In genomic region chr9:110348899-110349298, GRCm38 (mm10) we compare ENCODE assay signal across 20 mouse cellular contexts. TPM values are rescaled to one million over a fixed set of nuclear protein-coding genes. Genes with fewer than 3 reads are reported as not detected.
DNase-seq lines count a peak whose midpoint lies in the region; ATAC-seq and TF ChIP-seq lines count a peak whose summit lies in the region.
"Had no signal": no experiment of that assay in that cellular context is flagged by ENCODE, and none has a peak within 500 bp of the region (broad histone marks: within the 10 kb centered on the region; RNA-seq: fewer than 3 reads in every experiment).

No protein-coding gene starts in this region.

- 0 out of 2 replicates have a peak, but pooled peaks have one; percentile 48 for ATAC-seq in embryonic facial prominence, embryonic 11.5 days (replicated peaks; ENCODE audit: insufficient number of reproducible peaks, low FRiP score, low TSS enrichment, low read depth)
- no peak; the same call in 1 of the 2 replicates for ATAC-seq in lung, embryonic 14.5 days (ENCODE audit: insufficient read depth)
- no peak for ATAC-seq in forebrain, embryonic 16.5 days
- ATAC-seq: hindbrain, embryonic 16.5 days; inflammation-experienced regulatory T-cells, adult 6 months had no signal

- H3K36me3 ChIP-seq in embryonic facial prominence, embryonic 11.5 days (replicated peaks; ENCODE audit: control insufficient read depth, insufficient read depth, low read depth, low read length) = no peaks in the 10 kb centered on the region
- H3K36me3 ChIP-seq in embryonic facial prominence, embryonic 10.5 days (replicated peaks) = 0 out of 2 replicates have a peak, but pooled peaks cover 10% of the 10 kb centered on the region
- H3K36me3 ChIP-seq in lung, embryonic 14.5 days (ENCODE audit: insufficient read depth) = peaks cover 5% of the 10 kb centered on the region
- no peaks in the 10 kb centered on the region for H3K36me3 ChIP-seq in forebrain, embryonic 16.5 days (ENCODE audit: control insufficient read depth, insufficient read depth)
- H3K36me3 ChIP-seq: embryonic facial prominence, embryonic 12.5 days; heart, embryonic 12.5 days; hindbrain, embryonic 12.5 days had no signal

- H3K4me2 ChIP-seq in embryonic facial prominence, embryonic 11.5 days (ENCODE audit: low read depth, low read length) = no peak overlapping the region
- H3K4me2 ChIP-seq in lung, embryonic 14.5 days = no peak overlapping the region
- H3K4me2 ChIP-seq in forebrain, embryonic 16.5 days (ENCODE audit: low read length) = no peak overlapping the region
- H3K4me2 ChIP-seq: embryonic facial prominence, embryonic 12.5 days; heart, embryonic 12.5 days; hindbrain, embryonic 12.5 days had no signal

- no peaks in the 10 kb centered on the region for H3K9me3 ChIP-seq in embryonic facial prominence, embryonic 11.5 days (replicated peaks; ENCODE audit: control insufficient read depth, low read length)
- H3K9me3 ChIP-seq in embryonic facial prominence, embryonic 10.5 days = no peaks in the 10 kb centered on the region
- no peaks in the 10 kb centered on the region for H3K9me3 ChIP-seq in lung, embryonic 14.5 days (ENCODE audit: low read depth, low read length)
- H3K9me3 ChIP-seq in forebrain, embryonic 16.5 days (ENCODE audit: control insufficient read depth, low read length) = no peaks in the 10 kb centered on the region
- H3K9me3 ChIP-seq: embryonic facial prominence, embryonic 12.5 days; heart, embryonic 12.5 days; hindbrain, embryonic 12.5 days had no signal

- no peaks in the 10 kb centered on the region for H3K27me3 ChIP-seq in embryonic facial prominence, embryonic 11.5 days (ENCODE audit: control insufficient read depth, insufficient read depth, low read length)
- H3K27me3 ChIP-seq in embryonic facial prominence, embryonic 10.5 days (replicated peaks; ENCODE audit: low read depth, poor library complexity, severe bottlenecking) = no peaks in the 10 kb centered on the region
- H3K27me3 ChIP-seq in lung, embryonic 14.5 days (ENCODE audit: insufficient read depth, low read length) = no peaks in the 10 kb centered on the region
- H3K27me3 ChIP-seq in forebrain, embryonic 16.5 days (replicated peaks; ENCODE audit: control insufficient read depth, insufficient read depth, low read length) = no peaks in the 10 kb centered on the region
- H3K27me3 ChIP-seq: embryonic facial prominence, embryonic 12.5 days; heart, embryonic 12.5 days; hindbrain, embryonic 12.5 days had no signal

- 76% methylated on average over 4 of the region's 4 CpGs for WGBS in embryonic facial prominence, embryonic 11.5 days
- 74% methylated on average over 4 of the region's 4 CpGs for WGBS in embryonic facial prominence, embryonic 10.5 days
- WGBS in lung, embryonic 14.5 days = 69% methylated on average over 4 of the region's 4 CpGs
- 75% methylated on average over 4 of the region's 4 CpGs for WGBS in forebrain, embryonic 16.5 days

- no peak overlapping the region for H3K9ac ChIP-seq in embryonic facial prominence, embryonic 11.5 days (replicated peaks; ENCODE audit: low read length)
- H3K9ac ChIP-seq in lung, embryonic 14.5 days = no peak overlapping the region
- no peak overlapping the region for H3K9ac ChIP-seq in forebrain, embryonic 16.5 days (replicated peaks; ENCODE audit: low read depth, low read length)
- H3K9ac ChIP-seq: embryonic facial prominence, embryonic 12.5 days; heart, embryonic 12.5 days; hindbrain, embryonic 12.5 days had no signal

- no peak for DNase-seq in embryonic facial prominence, embryonic 11.5 days (ENCODE audit: low spot score)
- DNase-seq in embryonic facial prominence, embryonic 10.5 days (ENCODE audit: low spot score) = no peak
- DNase-seq in lung, embryonic 14.5 days = peak; percentile 27
- DNase-seq in lung, postnatal 10 days = no peak
- peak; percentile 51 for DNase-seq in 3T3-L1 (ENCODE audit: low read depth, low spot score)
- peak; percentile 20 for DNase-seq in NIH3T3 (ENCODE audit: low read depth)
- DNase-seq in layer of hippocampus, adult 11-12 months (ENCODE audit: low spot score) = no peak
- DNase-seq: adrenal gland, adult 8-10 months; adrenal gland, postnatal 36 days; cerebellum, adult 2 months; cerebellum, postnatal 10 days; gastrocnemius, adult 2 months; gastrocnemius, postnatal 25 days; heart, postnatal 36 days had no signal

- no peak for TF ChIP-seq CTCF in lung, embryonic 14.5 days (IDR thresholded peaks at IDR 0.05; ENCODE audit: low read depth)

- H3K4me3 ChIP-seq in embryonic facial prominence, embryonic 11.5 days (ENCODE audit: low read depth, low read length) = no peak overlapping the region
- H3K4me3 ChIP-seq in embryonic facial prominence, embryonic 10.5 days = no peak overlapping the region
- H3K4me3 ChIP-seq in lung, embryonic 14.5 days (ENCODE audit: low read depth, low read length) = no peak overlapping the region
- H3K4me3 ChIP-seq in forebrain, embryonic 16.5 days (replicated peaks; ENCODE audit: low read length) = no peak overlapping the region
- H3K4me3 ChIP-seq: embryonic facial prominence, embryonic 12.5 days; gastrocnemius, adult 2 months; heart, embryonic 12.5 days; hindbrain, embryonic 12.5 days had no signal

- no peak overlapping the region for H3K27ac ChIP-seq in embryonic facial prominence, embryonic 11.5 days (replicated peaks; ENCODE audit: low read depth, low read length)
- H3K27ac ChIP-seq in embryonic facial prominence, embryonic 10.5 days (replicated peaks) = no peak overlapping the region
- no peak overlapping the region for H3K27ac ChIP-seq in lung, embryonic 14.5 days (ENCODE audit: low read depth)
- H3K27ac ChIP-seq in forebrain, embryonic 16.5 days (ENCODE audit: low read length) = no peak overlapping the region
- H3K27ac ChIP-seq: embryonic facial prominence, embryonic 12.5 days; gastrocnemius, adult 2 months; hindbrain, embryonic 12.5 days had no signal

- no peaks in the 10 kb centered on the region for H3K4me1 ChIP-seq in embryonic facial prominence, embryonic 11.5 days (ENCODE audit: control insufficient read depth, insufficient read depth, low read length)
- peaks cover 16% of the 10 kb centered on the region for H3K4me1 ChIP-seq in embryonic facial prominence, embryonic 10.5 days
- H3K4me1 ChIP-seq in lung, embryonic 14.5 days (ENCODE audit: insufficient read depth) = no peaks in the 10 kb centered on the region
- H3K4me1 ChIP-seq in forebrain, embryonic 16.5 days (replicated peaks; ENCODE audit: control insufficient read depth, insufficient read depth, low read length) = no peaks in the 10 kb centered on the region
- H3K4me1 ChIP-seq: hindbrain, embryonic 12.5 days had no signal

RNA-seq across cellular contexts. Expression of gene Scap, which starts 15.8 kb away (rescaled TPM):
- 23.2 and 23.6 TPM in 2 replicates for polyA plus RNA-seq in embryonic facial prominence, embryonic 11.5 days (2014; fragmentation: Nextera tagmentation; extraction: Ambion mirVana)
- polyA plus RNA-seq in embryonic facial prominence, embryonic 10.5 days (2016; fragmentation: Nextera tagmentation; extraction: Ambion mirVana) = 38.5 and 40.3 TPM in 2 replicates
- polyA plus RNA-seq in lung, embryonic 14.5 days (2014; fragmentation: Nextera tagmentation; extraction: Ambion mirVana) = 29.4 and 32.1 TPM in 2 replicates
- 51.1 and 51.4 TPM in 2 replicates for polyA plus RNA-seq in forebrain, embryonic 16.5 days (2015; fragmentation: Nextera tagmentation; extraction: Ambion mirVana)

RNA-seq across cellular contexts. Expression of gene Elp6, which starts 43.9 kb away (rescaled TPM):
- 35.1 and 37.7 TPM in 2 replicates for polyA plus RNA-seq in embryonic facial prominence, embryonic 11.5 days (2014; fragmentation: Nextera tagmentation; extraction: Ambion mirVana)
- polyA plus RNA-seq in embryonic facial prominence, embryonic 10.5 days (2016; fragmentation: Nextera tagmentation; extraction: Ambion mirVana) = 44.0 and 45.6 TPM in 2 replicates
- polyA plus RNA-seq in lung, embryonic 14.5 days (2014; fragmentation: Nextera tagmentation; extraction: Ambion mirVana) = 29.8 and 30.8 TPM in 2 replicates
- polyA plus RNA-seq in forebrain, embryonic 16.5 days (2015; fragmentation: Nextera tagmentation; extraction: Ambion mirVana) = 34.3 and 36.8 TPM in 2 replicates

RNA-seq across cellular contexts. Expression of gene Ptpn23, which starts 59.1 kb away (rescaled TPM):
- 11.0 and 14.6 TPM in 2 replicates for polyA plus RNA-seq in embryonic facial prominence, embryonic 11.5 days (2014; fragmentation: Nextera tagmentation; extraction: Ambion mirVana)
- polyA plus RNA-seq in embryonic facial prominence, embryonic 10.5 days (2016; fragmentation: Nextera tagmentation; extraction: Ambion mirVana) = 15.1 and 15.5 TPM in 2 replicates
- polyA plus RNA-seq in lung, embryonic 14.5 days (2014; fragmentation: Nextera tagmentation; extraction: Ambion mirVana) = 16.4 and 19.1 TPM in 2 replicates
- polyA plus RNA-seq in forebrain, embryonic 16.5 days (2015; fragmentation: Nextera tagmentation; extraction: Ambion mirVana) = 21.3 and 27.2 TPM in 2 replicates

Comparison
In these comparisons a context has a peak if more than half of its experiments do, and no peak if none do; other contexts are left out.
1. DNase-seq: peak in lung, embryonic 14.5 days (single experiment), 3T3-L1 (single experiment) and NIH3T3 (single experiment); none in embryonic facial prominence, embryonic 11.5 days (single experiment), embryonic facial prominence, embryonic 10.5 days (single experiment), lung, postnatal 10 days (single experiment) and layer of hippocampus, adult 11-12 months (single experiment).